8 mouse cellular contexts compared by ENCODE assay signal in genomic region chr7:73399501-73400044, GRCm38 (mm10). TPM values are rescaled to one million over a fixed set of nuclear protein-coding genes. Genes with fewer than 3 reads are reported as not detected.
A peak's percentile ranks its signal among the peaks of the same experiment; 100 is the strongest.
DNase-seq lines count a peak whose midpoint lies in the region; ATAC-seq lines count a peak whose summit lies in the region.

No protein-coding gene starts in this region.

- H3K9me3 ChIP-seq in forebrain, embryonic 12.5 days = no peaks in the 10 kb centered on the region

- peaks cover 90% of the 10 kb centered on the region for H3K4me1 ChIP-seq in forebrain, embryonic 12.5 days

- peaks cover 25% of the 10 kb centered on the region for H3K36me3 ChIP-seq in forebrain, embryonic 12.5 days (replicated peaks)

- H3K9ac ChIP-seq in forebrain, embryonic 12.5 days = peak overlapping the region; percentile 54

- WGBS in forebrain, embryonic 12.5 days = under 1% methylated on average over 19 of the region's 19 CpGs

- peak overlapping the region; percentile 94 for H3K27ac ChIP-seq in forebrain, embryonic 12.5 days

- peak; percentile 61 for DNase-seq in CD4-positive, CD25-positive, alpha-beta regulatory T cell, adult 2 months (ENCODE audit: low read depth, low spot score)
- peak; percentile 17 for DNase-seq in c-Kit-positive CD71-positive TER-119-positive erythroid progenitor cells, embryonic 14.5 days (ENCODE audit: low spot score)
- DNase-seq in layer of hippocampus, postnatal 36 days = peak; percentile 66 to 73
- DNase-seq in lung, postnatal 4 days = peak; percentile 76 to 84
- DNase-seq in right cerebral cortex, postnatal 4 days = peak; percentile 89

- peak overlapping the region; percentile 27 for H3K4me3 ChIP-seq in forebrain, embryonic 12.5 days (replicated peaks)

- H3K27me3 ChIP-seq in forebrain, embryonic 12.5 days = no peaks in the 10 kb centered on the region

- no peak for ATAC-seq in CD4-positive, CD25-positive, alpha-beta regulatory T cell, adult 4 months
- peak; percentile 76 for ATAC-seq in forebrain, embryonic 12.5 days (ENCODE audit: low FRiP score)
- peak; percentile 24 to 62; a peak in 3 of 4 replicates for ATAC-seq in hematopoietic stem cell, adult 5-6 weeks (replicated peaks in 1 of 2; ENCODE audit: insufficient read depth in 1 of 2, low FRiP score in 2 of 2, low TSS enrichment in 1 of 2, low read depth in 1 of 2, poor library complexity in 2 of 2, severe bottlenecking in 2 of 2)

- H3K4me2 ChIP-seq in forebrain, embryonic 12.5 days = peak overlapping the region; percentile 64

RNA-seq across cellular contexts. Expression of gene Rgma, which starts 24.3 kb away (rescaled TPM):
- polyA plus RNA-seq in CD4-positive, CD25-positive, alpha-beta regulatory T cell, adult 4 months (2017; shearing (Covaris generic)) = not detected
- 37.3 and 42.3 TPM in 2 replicates for polyA plus RNA-seq in forebrain, embryonic 12.5 days (2016; fragmentation: Nextera tagmentation; extraction: Ambion mirVana)
- not detected in 2 replicates for total RNA-seq in hematopoietic stem cell, adult 5-6 weeks (2017)
- 10 to 100 TPM; 44.1 to 48.8 TPM for total RNA-seq in layer of hippocampus, postnatal 36 days (2021)

Comparison
In these comparisons a context has a peak if more than half of its experiments do, and no peak if none do; other contexts are left out.
1. DNase-seq: peak in every context shown above with its lines; median percentile 89 in right cerebral cortex, postnatal 4 days; 80 in lung, postnatal 4 days; 70 in layer of hippocampus, postnatal 36 days; 61 in CD4-positive, CD25-positive, alpha-beta regulatory T cell, adult 2 months; 17 in c-Kit-positive CD71-positive TER-119-positive erythroid progenitor cells, embryonic 14.5 days.
2. RNA of gene Rgma, which starts 24.3 kb away (total RNA-seq): 44.1 to 48.8 TPM in layer of hippocampus, postnatal 36 days; not detected in hematopoietic stem cell, adult 5-6 weeks; every median in the first group is over 10 times any median in the second.